Mouse (Mus musculus) kidney, adult 2 months (tissue): ENCODE measurements around the gene Adam8. TPM values are rescaled to one million over a fixed set of nuclear protein-coding genes. Genes with fewer than 3 reads are reported as not detected.
A peak's percentile ranks its signal among the peaks of the same experiment; 100 is the strongest.

Experiments used
- DNase-seq: peaks from one replicate; pipeline ENCODE4 v3.0.0; 2021
- H3K27ac ChIP-seq: fragments of 200-500 bp; 2 replicates; pipeline ENCODE4 v1.5.1; 2012; ENCODE audit warnings: low read depth, low read length, control low read depth, inconsistent platforms; ENCODE audit not compliant: insufficient read depth
- H3K27me3 ChIP-seq: fragments of 200-500 bp; replicated peaks from 2 replicates; pipeline ENCODE4 v1.6.1; 2012; ENCODE audit warnings: mild to moderate bottlenecking, moderate library complexity, low read length, inconsistent platforms; ENCODE audit not compliant: control insufficient read depth, insufficient read depth
- H3K36me3 ChIP-seq: fragments of 200-500 bp; 2 replicates; pipeline ENCODE4 v1.6.1; 2012; ENCODE audit warnings: mild to moderate bottlenecking, moderate library complexity, low read length, inconsistent platforms; ENCODE audit not compliant: control insufficient read depth, insufficient read depth
- H3K4me1 ChIP-seq: fragments of 200-500 bp; 2 replicates; pipeline ENCODE4 v1.6.1; 2011; ENCODE audit warnings: low read length; ENCODE audit not compliant: control insufficient read depth, insufficient read depth
- H3K4me3 ChIP-seq: fragments of 200-500 bp; 2 replicates; pipeline ENCODE4 v1.5.1; 2011; ENCODE audit warnings: mild to moderate bottlenecking, low read depth, low read length, control low read depth; ENCODE audit not compliant: insufficient read depth
- CTCF ChIP-seq: fragments of 200-500 bp; conservative IDR thresholded peaks from 2 replicates; pipeline ENCODE4 v1.5.1; 2011; ENCODE audit warnings: low read depth, mild to moderate bottlenecking, control low read depth, low read length, moderate library complexity, mixed read lengths; ENCODE audit not compliant: insufficient read depth, insufficient read length
- POLR2A ChIP-seq: fragments of 200-500 bp; IDR thresholded peaks from one replicate; pipeline ENCODE4 v1.6.1; 2011; ENCODE audit warnings: low read depth, low read length, control low read depth
- WGBS: fragments of 180-500 bp; shearing (Covaris S2); methylation state at CpG from one replicate; pipeline ENCODE4 v1.1.7; 2018; 5-methylcytosine and 5-hydroxymethylcytosine counted together
- polyA plus RNA-seq: library from polyadenylated mRNA; depleted of rRNA; stranded (reverse); fragments of >200 nt; gene quantifications from 2 replicates; pipeline ENCODE4 v1.2.3, GENCODE M21; 2012

The Adam8 gene
- polyA plus RNA-seq, 1 experiment = 2.2 TPM

- H3K4me1 ChIP-seq = no peaks in the 10 kb centered on the region
- DNase-seq = no peak
- H3K4me3 ChIP-seq = no peak overlapping the region
- TF ChIP-seq CTCF (no peak), POLR2A (no peak)
- WGBS = 77% methylated on average over 10 of the region's 10 CpGs
- no peaks in the 10 kb centered on the region for H3K27me3 ChIP-seq
- no peaks in the 10 kb centered on the region for H3K36me3 ChIP-seq
- H3K27ac ChIP-seq = no peak overlapping the region
These were observed 22.0 kb downstream of the Adam8 start for GRCm38 (mm10) chr7:139970216-139970919.

- no peak overlapping the region for H3K27ac ChIP-seq
- 46% methylated on average over 9 of the region's 10 CpGs for WGBS
These were observed 22.8 kb downstream of the Adam8 start for GRCm38 (mm10) chr7:139969348-139970130.

GRCm38 (mm10) chr7:139968428-139968827 is 23.9 kb downstream of the Adam8 start:
- TF ChIP-seq CTCF (no peak), POLR2A (no peak)
- no peak overlapping the region for H3K4me3 ChIP-seq
- no peak for DNase-seq
- 44% methylated on average over 5 of the region's 5 CpGs for WGBS
- H3K27me3 ChIP-seq = no peaks in the 10 kb centered on the region
- H3K4me1 ChIP-seq = no peaks in the 10 kb centered on the region
- H3K36me3 ChIP-seq = no peaks in the 10 kb centered on the region
- no peak overlapping the region for H3K27ac ChIP-seq

More at GRCm38 (mm10) chr7:139969348-139970130, 22.8 kb downstream of the Adam8 start:
- H3K36me3 ChIP-seq = no peaks in the 10 kb centered on the region
- H3K4me3 ChIP-seq = no peak overlapping the region
- peak; percentile 79 for DNase-seq
- TF ChIP-seq CTCF (peak; percentile 81), POLR2A (no peak)
- no peaks in the 10 kb centered on the region for H3K4me1 ChIP-seq
- H3K27me3 ChIP-seq = no peaks in the 10 kb centered on the region

- WGBS = 37% methylated on average over 4 of the region's 4 CpGs
- DNase-seq = no peak
- Histone ChIP-seq H3K27ac (no peak overlapping the region), H3K4me3 (no peak overlapping the region), H3K36me3 (no peaks in the 10 kb centered on the region), H3K27me3 (no peaks in the 10 kb centered on the region), H3K4me1 (no peaks in the 10 kb centered on the region)
- TF ChIP-seq CTCF (no peak), POLR2A (no peak)
These were observed 25.2 kb downstream of the Adam8 start for GRCm38 (mm10) chr7:139967175-139967574.

- no peak for DNase-seq
- no peaks in the 10 kb centered on the region for H3K4me1 ChIP-seq
- H3K27ac ChIP-seq = no peak overlapping the region
- H3K36me3 ChIP-seq = no peaks in the 10 kb centered on the region
- 49% methylated on average over 4 of the region's 4 CpGs for WGBS
- H3K27me3 ChIP-seq = no peaks in the 10 kb centered on the region
- TF ChIP-seq POLR2A (no peak), CTCF (no peak)
- no peak overlapping the region for H3K4me3 ChIP-seq
These were observed 28.5 kb downstream of the Adam8 start for GRCm38 (mm10) chr7:139963814-139964213.

- no peak for DNase-seq
- no peak overlapping the region for H3K27ac ChIP-seq
- H3K27me3 ChIP-seq = no peaks in the 10 kb centered on the region
- WGBS = 88% methylated on average over 10 of the region's 10 CpGs
- no peak overlapping the region for H3K4me3 ChIP-seq
- TF ChIP-seq CTCF (no peak), POLR2A (no peak)
- no peaks in the 10 kb centered on the region for H3K36me3 ChIP-seq
- H3K4me1 ChIP-seq = no peaks in the 10 kb centered on the region
These were observed 31.2 kb downstream of the Adam8 start for GRCm38 (mm10) chr7:139961141-139961540.

GRCm38 (mm10) chr7:139957958-139958357 is 34.4 kb downstream of the Adam8 start:
- DNase-seq = no peak
- Histone ChIP-seq H3K4me3 (no peak overlapping the region), H3K4me1 (no peaks in the 10 kb centered on the region), H3K27me3 (no peaks in the 10 kb centered on the region), H3K36me3 (no peaks in the 10 kb centered on the region), H3K27ac (no peak overlapping the region)
- 46% methylated on average over 11 of the region's 11 CpGs for WGBS
- no peak for TF ChIP-seq CTCF
- TF ChIP-seq POLR2A = no peak
